In the genomic region with DNA sequence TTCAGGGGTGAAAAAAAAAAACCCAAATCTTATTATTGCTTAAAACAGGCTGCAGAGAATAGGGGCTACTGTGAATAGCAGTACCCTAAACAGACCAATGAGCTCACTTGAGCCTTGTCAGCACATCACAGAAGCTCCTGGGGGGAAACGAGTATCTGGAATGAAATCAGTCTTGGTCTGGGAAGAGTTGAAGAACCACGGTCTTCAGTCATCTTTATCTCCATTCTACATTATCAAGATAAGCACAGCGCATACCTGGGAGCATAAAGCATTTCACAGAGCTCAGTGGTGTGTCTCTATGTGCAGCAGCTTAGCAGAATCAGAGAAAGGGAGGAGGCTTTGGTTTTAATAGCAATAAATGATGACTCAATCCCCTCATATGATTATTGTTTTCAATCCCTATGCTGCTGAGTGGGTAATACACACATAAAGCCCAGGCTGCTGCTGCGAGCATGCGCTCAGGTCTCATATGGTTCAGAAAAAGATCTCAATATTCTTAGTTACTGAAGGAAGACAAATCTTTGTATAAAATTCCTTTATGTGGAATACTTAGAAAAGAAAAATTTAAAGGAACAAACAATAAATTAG, we compare ENCODE assay signal across 17 mouse cellular contexts.
A peak's percentile ranks its signal among the peaks of the same experiment; 100 is the strongest.
DNase-seq lines count a peak whose midpoint lies in the region; ATAC-seq lines count a peak whose summit lies in the region.
"Had no signal": no experiment of that assay in that cellular context is flagged by ENCODE, and none has a peak within 500 bp of the region (broad histone marks: within the 10 kb centered on the region; RNA-seq: fewer than 3 reads in every experiment).

No protein-coding gene starts in this region.

- H3K9me3 ChIP-seq in midbrain, embryonic 13.5 days = no peaks in the 10 kb centered on the region
- no peaks in the 10 kb centered on the region for H3K9me3 ChIP-seq in midbrain, embryonic 10.5 days (replicated peaks)
- no peaks in the 10 kb centered on the region for H3K9me3 ChIP-seq in forebrain, embryonic 15.5 days
- H3K9me3 ChIP-seq in hindbrain, embryonic 15.5 days = no peaks in the 10 kb centered on the region
- H3K9me3 ChIP-seq in neural tube, embryonic 15.5 days (replicated peaks) = no peaks in the 10 kb centered on the region
- H3K9me3 ChIP-seq in kidney, embryonic 16.5 days (ENCODE audit: low read length) = no peaks in the 10 kb centered on the region
- H3K9me3 ChIP-seq in heart, embryonic 10.5 days = no peaks in the 10 kb centered on the region
- H3K9me3 ChIP-seq: embryonic facial prominence, embryonic 13.5 days; liver, embryonic 13.5 days had no signal

- no peaks in the 10 kb centered on the region for H3K36me3 ChIP-seq in midbrain, embryonic 13.5 days
- H3K36me3 ChIP-seq in midbrain, embryonic 10.5 days = no peaks in the 10 kb centered on the region
- no peaks in the 10 kb centered on the region for H3K36me3 ChIP-seq in forebrain, embryonic 15.5 days
- no peaks in the 10 kb centered on the region for H3K36me3 ChIP-seq in hindbrain, embryonic 15.5 days
- H3K36me3 ChIP-seq in neural tube, embryonic 15.5 days = no peaks in the 10 kb centered on the region
- H3K36me3 ChIP-seq in kidney, embryonic 16.5 days (ENCODE audit: insufficient read depth, low read length) = no peaks in the 10 kb centered on the region
- no peaks in the 10 kb centered on the region for H3K36me3 ChIP-seq in heart, embryonic 10.5 days
- H3K36me3 ChIP-seq: embryonic facial prominence, embryonic 13.5 days; liver, embryonic 13.5 days had no signal

- peaks cover 19% of the 10 kb centered on the region for H3K4me1 ChIP-seq in midbrain, embryonic 13.5 days (replicated peaks)
- no peaks in the 10 kb centered on the region for H3K4me1 ChIP-seq in midbrain, embryonic 10.5 days
- H3K4me1 ChIP-seq in forebrain, embryonic 15.5 days = peaks cover 34% of the 10 kb centered on the region
- H3K4me1 ChIP-seq in hindbrain, embryonic 15.5 days (replicated peaks) = peaks cover 11% of the 10 kb centered on the region
- H3K4me1 ChIP-seq in neural tube, embryonic 15.5 days = peaks cover 11% of the 10 kb centered on the region
- H3K4me1 ChIP-seq in kidney, embryonic 16.5 days (ENCODE audit: insufficient read depth, low read length) = no peaks in the 10 kb centered on the region
- H3K4me1 ChIP-seq in heart, embryonic 10.5 days = peaks cover 4% of the 10 kb centered on the region; the same call in 1 of the 2 replicates

- WGBS in midbrain, embryonic 13.5 days = 53% methylated on average over 5 of the region's 5 CpGs
- WGBS in midbrain, embryonic 10.5 days = 72% methylated on average over 5 of the region's 5 CpGs
- 43% methylated on average over 5 of the region's 5 CpGs for WGBS in forebrain, embryonic 15.5 days
- WGBS in hindbrain, embryonic 15.5 days = 44% methylated on average over 5 of the region's 5 CpGs
- WGBS in neural tube, embryonic 15.5 days = 37% methylated on average over 5 of the region's 5 CpGs
- 69% methylated on average over 5 of the region's 5 CpGs for WGBS in kidney, embryonic 16.5 days
- 46% methylated on average over 5 of the region's 5 CpGs for WGBS in heart, embryonic 10.5 days

- DNase-seq in midbrain, embryonic 10.5 days (ENCODE audit: low spot score) = no peak
- no peak for DNase-seq in heart, embryonic 10.5 days (ENCODE audit: low spot score)
- DNase-seq in kidney, adult 8-10 months = no peak
- DNase-seq: adrenal gland, postnatal 25 days; heart, adult 18-20 months; heart, postnatal 14 days; kidney, adult 2 months; liver, embryonic 13.5 days; lung, postnatal 10 days; thymus, adult 18-20 months had no signal

- peak; percentile 74 for ATAC-seq in midbrain, embryonic 13.5 days
- peak; percentile 75 for ATAC-seq in forebrain, embryonic 15.5 days (replicated peaks)
- peak; percentile 57; the same call in 1 of the 2 replicates for ATAC-seq in hindbrain, embryonic 15.5 days (ENCODE audit: low FRiP score, low read depth)
- peak; percentile 60; the same call in 1 of the 2 replicates for ATAC-seq in neural tube, embryonic 15.5 days (ENCODE audit: low FRiP score)
- no peak for ATAC-seq in kidney, embryonic 16.5 days (ENCODE audit: low FRiP score, low TSS enrichment)

- no peak overlapping the region for H3K4me3 ChIP-seq in midbrain, embryonic 13.5 days (replicated peaks)
- no peak overlapping the region for H3K4me3 ChIP-seq in midbrain, embryonic 10.5 days
- H3K4me3 ChIP-seq in forebrain, embryonic 15.5 days = no peak overlapping the region
- H3K4me3 ChIP-seq in hindbrain, embryonic 15.5 days = no peak overlapping the region
- no peak overlapping the region for H3K4me3 ChIP-seq in neural tube, embryonic 15.5 days (replicated peaks)
- H3K4me3 ChIP-seq in kidney, embryonic 16.5 days (ENCODE audit: low read length) = no peak overlapping the region
- no peak overlapping the region for H3K4me3 ChIP-seq in heart, embryonic 10.5 days
- H3K4me3 ChIP-seq: embryonic facial prominence, embryonic 13.5 days; liver, embryonic 13.5 days had no signal

- H3K27me3 ChIP-seq in midbrain, embryonic 13.5 days = no peaks in the 10 kb centered on the region
- H3K27me3 ChIP-seq in midbrain, embryonic 10.5 days (ENCODE audit: low read depth, poor library complexity, severe bottlenecking) = no peaks in the 10 kb centered on the region
- H3K27me3 ChIP-seq in forebrain, embryonic 15.5 days = no peaks in the 10 kb centered on the region
- no peaks in the 10 kb centered on the region for H3K27me3 ChIP-seq in hindbrain, embryonic 15.5 days
- no peaks in the 10 kb centered on the region for H3K27me3 ChIP-seq in neural tube, embryonic 15.5 days (replicated peaks)
- H3K27me3 ChIP-seq in kidney, embryonic 16.5 days (ENCODE audit: insufficient read depth, low read length) = no peaks in the 10 kb centered on the region
- H3K27me3 ChIP-seq in heart, embryonic 10.5 days (ENCODE audit: insufficient read depth, poor library complexity, severe bottlenecking) = no peaks in the 10 kb centered on the region
- H3K27me3 ChIP-seq: CH12.LX; embryonic facial prominence, embryonic 13.5 days; liver, embryonic 13.5 days had no signal

- no peak overlapping the region for H3K9ac ChIP-seq in midbrain, embryonic 13.5 days (replicated peaks)
- H3K9ac ChIP-seq in forebrain, embryonic 15.5 days (replicated peaks) = no peak overlapping the region
- no peak overlapping the region for H3K9ac ChIP-seq in hindbrain, embryonic 15.5 days
- no peak overlapping the region for H3K9ac ChIP-seq in neural tube, embryonic 15.5 days (replicated peaks)
- no peak overlapping the region for H3K9ac ChIP-seq in kidney, embryonic 16.5 days (replicated peaks; ENCODE audit: low read length)
- H3K9ac ChIP-seq: embryonic facial prominence, embryonic 13.5 days; liver, embryonic 13.5 days had no signal

- H3K27ac ChIP-seq in midbrain, embryonic 13.5 days = peak overlapping the region; percentile 75
- no peak overlapping the region; the same call in 1 of the 2 replicates for H3K27ac ChIP-seq in midbrain, embryonic 10.5 days (replicated peaks)
- peak overlapping the region; percentile 93 for H3K27ac ChIP-seq in forebrain, embryonic 15.5 days (replicated peaks)
- H3K27ac ChIP-seq in hindbrain, embryonic 15.5 days (replicated peaks) = peak overlapping the region; percentile 67
- H3K27ac ChIP-seq in neural tube, embryonic 15.5 days (replicated peaks) = peak overlapping the region; percentile 63
- H3K27ac ChIP-seq in kidney, embryonic 16.5 days (ENCODE audit: low read length) = no peak overlapping the region
- H3K27ac ChIP-seq in heart, embryonic 10.5 days = no peak overlapping the region
- H3K27ac ChIP-seq: embryonic facial prominence, embryonic 13.5 days; liver, embryonic 13.5 days had no signal

- 0 out of 2 replicates have a peak overlapping the region, but pooled peaks have one; percentile 1 for H3K4me2 ChIP-seq in midbrain, embryonic 13.5 days (replicated peaks)
- H3K4me2 ChIP-seq in forebrain, embryonic 15.5 days (replicated peaks) = 0 out of 2 replicates have a peak overlapping the region, but pooled peaks have one; percentile 20
- peak overlapping the region; percentile 27 for H3K4me2 ChIP-seq in hindbrain, embryonic 15.5 days
- H3K4me2 ChIP-seq in neural tube, embryonic 15.5 days = peak overlapping the region; percentile 20
- H3K4me2 ChIP-seq in kidney, embryonic 16.5 days (replicated peaks; ENCODE audit: low read depth, low read length) = no peak overlapping the region
- H3K4me2 ChIP-seq: embryonic facial prominence, embryonic 13.5 days; liver, embryonic 13.5 days had no signal

Comparison
In these comparisons a context has a peak if more than half of its experiments do, and no peak if none do; other contexts are left out.
1. H3K27ac ChIP-seq: peak in midbrain, embryonic 13.5 days (single experiment), forebrain, embryonic 15.5 days (single experiment), hindbrain, embryonic 15.5 days (single experiment) and neural tube, embryonic 15.5 days (single experiment); none in midbrain, embryonic 10.5 days (single experiment), kidney, embryonic 16.5 days (single experiment) and heart, embryonic 10.5 days (single experiment).